Mouse (Mus musculus) kidney, postnatal 0 days (tissue): ENCODE data around the gene Olfr543. TPM values are rescaled to one million over a fixed set of nuclear protein-coding genes. Genes with fewer than 3 reads are reported as not detected.

Experiments used
- ATAC-seq: fragments of 200-750 bp; cut with Nextera tagmentation; replicated peaks from 2 replicates; pipeline ENCODE4 v1.8.0; 2017; ENCODE audit warnings: low read depth, moderate number of reproducible peaks, moderate TSS enrichment, moderate library complexity; ENCODE audit not compliant: low FRiP score
- DNase-seq: peaks from one replicate; pipeline ENCODE4 v3.0.0-alpha.2; 2016; ENCODE audit warnings: low spot score
- H3K27ac ChIP-seq: fragments of 300-500 bp; sonication (generic); 2 replicates; pipeline ENCODE4 v1.5.1; 2014; ENCODE audit warnings: mild to moderate bottlenecking
- H3K27me3 ChIP-seq: fragments of 300-500 bp; sonication (generic); 2 replicates; pipeline ENCODE4 v1.6.1; 2014; ENCODE audit warnings: low read length, mixed read lengths; ENCODE audit not compliant: insufficient read depth
- H3K36me3 ChIP-seq: fragments of 300-500 bp; sonication (generic); 2 replicates; pipeline ENCODE4 v1.6.1; 2014; ENCODE audit warnings: low read length, mixed read lengths; ENCODE audit not compliant: insufficient read depth
- H3K4me1 ChIP-seq: fragments of 300-500 bp; sonication (generic); replicated peaks from 2 replicates; pipeline ENCODE4 v1.6.1; 2014; ENCODE audit warnings: antibody characterized with exemption, low read length, mixed read lengths; ENCODE audit not compliant: insufficient read depth
- H3K4me2 ChIP-seq: fragments of 300-500 bp; sonication (generic); 2 replicates; pipeline ENCODE4 v1.6.1; 2014; ENCODE audit warnings: mild to moderate bottlenecking, low read length, moderate library complexity, mixed read lengths
- H3K4me3 ChIP-seq: fragments of 300-500 bp; sonication (generic); replicated peaks from 2 replicates; pipeline ENCODE4 v1.5.1; 2014; ENCODE audit warnings: low read depth, low read length
- H3K9ac ChIP-seq: fragments of 300-500 bp; sonication (generic); 2 replicates; pipeline ENCODE4 v1.6.1; 2014; ENCODE audit warnings: low read depth, low read length
- H3K9me3 ChIP-seq: fragments of 300-500 bp; sonication (generic); replicated peaks from 2 replicates; pipeline ENCODE4 v1.6.1; 2016; ENCODE audit warnings: low read length, inconsistent platforms, mixed read lengths
- CTCF ChIP-seq: IDR thresholded peaks from 2 replicates; pipeline ENCODE4 v1.5.1; 2016; ENCODE audit warnings: antibody characterized with exemption, low read depth, mild to moderate bottlenecking, moderate library complexity
- WGBS: fragments of 180-500 bp; shearing (Covaris S2); extraction: QIAGEN DNeasy Blood & Tissue Kit; methylation state at CpG from one replicate; pipeline ENCODE4 v1.1.7; 2014; 5-methylcytosine and 5-hydroxymethylcytosine counted together
- polyA plus RNA-seq: library from polyadenylated mRNA; unstranded; fragments of >200 nt; fragmentation: Nextera tagmentation; extraction: Ambion mirVana; gene quantifications from 2 replicates; pipeline ENCODE4 v1.2.1, GENCODE M21; 2015

Gene Olfr543
- polyA plus RNA-seq: not detected in 2 replicates

GRCm38 (mm10) chr7:102481579-102481978, at the start of gene Olfr543:
Gene Olfr543, minus strand, starts transcription at chr7:102481679.
- TF ChIP-seq CTCF: no peak
- no peak within 1 kb of the TSS for H3K9ac ChIP-seq
- no peak within 1 kb of the TSS for H3K27ac ChIP-seq

GRCm38 (mm10) chr7:102529052-102529451, 47.6 kb upstream of the Olfr543 start:
- Histone ChIP-seq H3K9ac (no peak overlapping the region), H3K4me3 (no peak overlapping the region), H3K27me3 (no peaks in the 10 kb centered on the region), H3K36me3 (no peaks in the 10 kb centered on the region), H3K9me3 (no peaks in the 10 kb centered on the region), H3K27ac (no peak overlapping the region), H3K4me1 (no peaks in the 10 kb centered on the region), H3K4me2 (no peak overlapping the region)
- TF ChIP-seq CTCF: no peak
- no peak for DNase-seq
- 84% methylated on average over 1 of the region's 1 CpGs for WGBS
- ATAC-seq: no peak

More at GRCm38 (mm10) chr7:102481579-102481978, at the start of gene Olfr543:
- 90% methylated on average over 4 of the region's 4 CpGs for WGBS
- H3K9me3 ChIP-seq: no peaks in the 10 kb centered on the region
- DNase-seq (no peak), ATAC-seq (no peak)
- no peak within 1 kb of the TSS for H3K4me3 ChIP-seq
- H3K4me2 ChIP-seq: no peak within 1 kb of the TSS
- H3K36me3 ChIP-seq: no peaks in the 10 kb centered on the region
- H3K27me3 ChIP-seq: no peaks in the 10 kb centered on the region
- H3K4me1 ChIP-seq: 0 out of 2 replicates have a peak, but pooled peaks cover 6% of the 10 kb centered on the region

- Histone ChIP-seq H3K4me2 (no peak overlapping the region), H3K4me1 (no peaks in the 10 kb centered on the region; the same call in 1 of the 2 replicates), H3K4me3 (no peak overlapping the region), H3K27ac (no peak overlapping the region), H3K36me3 (no peaks in the 10 kb centered on the region), H3K9ac (no peak overlapping the region), H3K27me3 (0 out of 2 replicates have a peak, but pooled peaks cover 3% of the 10 kb centered on the region), H3K9me3 (no peaks in the 10 kb centered on the region)
- DNase-seq: no peak
- 76% methylated on average over 2 of the region's 2 CpGs for WGBS
- ATAC-seq: no peak
- TF ChIP-seq CTCF: no peak
These were observed 35.5 kb upstream of the Olfr543 start for GRCm38 (mm10) chr7:102517051-102517335.

- H3K9ac ChIP-seq: no peak overlapping the region
- no peak overlapping the region for H3K4me2 ChIP-seq
- H3K36me3 ChIP-seq: no peaks in the 10 kb centered on the region
- ATAC-seq (no peak), DNase-seq (peak; percentile 2)
- H3K4me3 ChIP-seq: no peak overlapping the region
- H3K27me3 ChIP-seq: 0 out of 2 replicates have a peak, but pooled peaks cover 3% of the 10 kb centered on the region
- no peaks in the 10 kb centered on the region; the same call in 1 of the 2 replicates for H3K4me1 ChIP-seq
- 61% methylated on average over 10 of the region's 10 CpGs for WGBS
- H3K27ac ChIP-seq: no peak overlapping the region
- H3K9me3 ChIP-seq: no peaks in the 10 kb centered on the region
- TF ChIP-seq CTCF: no peak
These were observed 35.0 kb upstream of the Olfr543 start for GRCm38 (mm10) chr7:102516261-102517050.

- TF ChIP-seq CTCF: no peak
- H3K9ac ChIP-seq: no peak overlapping the region
- no peaks in the 10 kb centered on the region for H3K9me3 ChIP-seq
- DNase-seq (no peak), ATAC-seq (no peak)
- no peak overlapping the region for H3K4me3 ChIP-seq
- no peaks in the 10 kb centered on the region; the same call in 1 of the 2 replicates for H3K4me1 ChIP-seq
- no peak overlapping the region for H3K4me2 ChIP-seq
- 0 out of 2 replicates have a peak, but pooled peaks cover 3% of the 10 kb centered on the region for H3K27me3 ChIP-seq
- H3K36me3 ChIP-seq: no peaks in the 10 kb centered on the region
- WGBS: 69% methylated on average over 4 of the region's 4 CpGs
- H3K27ac ChIP-seq: no peak overlapping the region
These were observed 32.7 kb upstream of the Olfr543 start for GRCm38 (mm10) chr7:102514144-102514543.

- WGBS: 0% methylated on average over 54 of the region's 54 CpGs
- Histone ChIP-seq H3K27ac (no peak overlapping the region), H3K27me3 (0 out of 2 replicates have a peak, but pooled peaks cover 3% of the 10 kb centered on the region), H3K4me1 (no peaks in the 10 kb centered on the region; the same call in 1 of the 2 replicates), H3K4me2 (peak overlapping the region; percentile 97), H3K9ac (peak overlapping the region; percentile 56; the same call in 1 of the 2 replicates), H3K9me3 (no peaks in the 10 kb centered on the region), H3K36me3 (no peaks in the 10 kb centered on the region), H3K4me3 (peak overlapping the region; percentile 47)
- peak; percentile 94 for ATAC-seq
- peak; percentile 89 for TF ChIP-seq CTCF
- DNase-seq: peak; percentile 88
These were observed 31.4 kb upstream of the Olfr543 start for GRCm38 (mm10) chr7:102512814-102513435.
